Mouse (Mus musculus): ENCODE measurements around the gene Slc25a30. TPM values are rescaled to one million over a fixed set of nuclear protein-coding genes. Genes with fewer than 3 reads are reported as not detected.
A peak's percentile ranks its signal among the peaks of the same experiment; 100 is the strongest.

The Slc25a30 gene
- polyA plus RNA-seq, 1 experiment from 2014 or later: 3.6 TPM

DNA sequence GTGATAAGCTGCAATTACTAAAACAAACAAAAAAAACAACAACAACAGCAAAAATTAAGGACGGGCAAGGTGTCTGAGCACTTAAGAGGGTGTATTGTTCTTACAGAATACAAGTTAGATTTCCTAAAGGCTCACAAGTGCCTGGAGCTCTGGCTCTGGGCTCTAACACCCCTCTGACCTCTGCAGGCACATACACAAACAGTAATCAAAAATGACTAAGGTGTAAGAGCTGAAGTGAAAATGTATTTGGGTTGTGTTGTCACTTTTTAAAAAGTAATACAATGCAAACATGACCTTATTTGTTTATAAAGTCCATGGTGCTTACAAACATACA lies 18.6 kb downstream of the Slc25a30 start:
- Histone ChIP-seq H3K9ac (replicated peaks; ENCODE audit: low read depth) (no peak overlapping the region), H3K4me3 (ENCODE audit: low read depth, low read length) (no peak overlapping the region), H3K36me3 (ENCODE audit: insufficient read depth, low read length) (0 out of 2 replicates have a peak, but pooled peaks cover 3% of the 10 kb centered on the region), H3K27ac (ENCODE audit: low read length) (no peak overlapping the region), H3K4me1 (ENCODE audit: insufficient read depth, low read depth, low read length) (no peaks in the 10 kb centered on the region), H3K9me3 (ENCODE audit: low read length) (no peaks in the 10 kb centered on the region), H3K4me2 (replicated peaks; ENCODE audit: low read depth, low read length) (no peak overlapping the region), H3K27me3 (replicated peaks; ENCODE audit: insufficient read depth, low read length) (no peaks in the 10 kb centered on the region)
- WGBS: 7% methylated on average over 1 of the region's 1 CpGs
- ATAC-seq: no peak
- DNase-seq (ENCODE audit: low spot score): no peak
- no peak for TF ChIP-seq EP300 (IDR thresholded peaks at IDR 0.05)
- no peak for TF ChIP-seq CTCF (IDR thresholded peaks at IDR 0.05)

DNA sequence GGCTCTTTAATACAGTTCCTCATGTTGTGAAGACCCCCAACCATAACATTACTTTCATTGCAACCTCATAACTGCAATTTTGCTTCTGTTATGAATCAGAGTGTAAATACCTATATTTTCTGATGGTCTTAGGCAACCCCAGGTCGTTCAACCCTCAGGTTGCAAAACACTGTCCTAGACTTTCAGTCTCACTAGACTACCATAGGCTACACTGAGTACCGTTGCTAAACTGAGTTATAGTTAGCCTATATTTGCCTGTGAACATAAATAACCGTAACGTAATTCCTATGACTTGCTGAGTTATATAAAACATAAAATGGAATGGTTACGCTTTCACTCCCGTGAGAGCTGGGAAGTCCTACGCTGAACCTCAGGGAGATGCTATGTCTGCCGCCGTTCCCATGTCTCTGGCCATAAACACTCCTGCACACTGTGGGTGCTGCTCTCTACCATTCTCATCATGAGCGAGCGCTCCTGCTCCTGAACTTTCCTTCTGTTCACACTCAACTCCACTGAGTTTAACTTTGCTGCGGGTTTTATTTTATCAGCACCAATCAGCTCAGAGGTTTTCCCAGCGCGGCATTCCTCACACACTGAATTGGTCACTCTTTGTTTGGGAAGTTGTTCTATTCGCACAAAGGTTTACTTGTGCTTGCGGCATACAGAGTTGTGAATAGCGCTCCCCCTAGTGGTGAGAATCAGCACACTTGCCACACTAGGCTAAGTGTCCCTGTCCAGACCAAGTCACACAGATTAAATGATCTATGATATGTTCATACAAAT lies 19.2 kb downstream of the Slc25a30 start:
- H3K9ac ChIP-seq (replicated peaks; ENCODE audit: low read depth): no peak overlapping the region

DNA sequence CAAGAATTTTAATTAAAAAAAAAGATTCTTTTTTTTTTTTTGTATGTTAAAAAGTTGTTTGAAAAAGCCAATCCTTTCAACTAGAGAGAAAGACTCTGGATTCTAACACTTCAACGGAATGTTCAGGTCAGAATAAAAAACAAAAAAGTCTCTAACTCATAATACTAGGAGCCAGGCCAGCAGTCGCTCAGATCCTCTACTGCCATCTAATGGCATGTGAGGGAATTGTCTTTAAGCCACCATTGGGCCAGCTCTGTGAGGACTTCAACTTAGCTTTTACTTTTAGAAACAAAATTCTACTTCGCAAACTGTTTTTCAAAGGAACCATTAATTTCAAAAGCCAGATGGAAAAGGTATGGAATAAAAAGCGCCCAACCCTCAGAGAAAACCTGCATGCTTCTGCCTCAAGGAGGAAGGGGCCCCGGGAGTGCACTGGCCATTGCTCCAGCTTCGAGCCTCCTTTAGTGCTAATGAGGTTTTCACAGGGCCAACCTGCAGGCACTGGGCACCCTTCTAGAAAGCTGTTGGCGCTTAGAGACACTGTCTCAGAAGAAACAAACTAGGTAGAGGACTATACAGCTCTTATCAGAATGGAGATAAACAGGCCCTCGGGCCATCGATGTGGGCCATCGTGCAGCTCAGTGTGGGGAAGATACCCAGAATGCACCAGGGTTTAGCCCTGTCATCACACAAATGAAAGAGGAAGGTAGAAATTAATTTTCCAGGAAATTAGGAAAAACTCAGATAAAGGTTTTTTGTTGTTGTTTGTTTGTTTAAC lies 25.6 kb downstream of the Slc25a30 start:
- ATAC-seq (peak; percentile 57), DNase-seq (ENCODE audit: low spot score) (peak; percentile 73)
- H3K9me3 ChIP-seq (ENCODE audit: low read length): no peaks in the 10 kb centered on the region
- H3K4me1 ChIP-seq (ENCODE audit: insufficient read depth, low read depth, low read length): no peaks in the 10 kb centered on the region
- H3K4me2 ChIP-seq (replicated peaks; ENCODE audit: low read depth, low read length): no peak overlapping the region
- no peak overlapping the region for H3K4me3 ChIP-seq (ENCODE audit: low read depth, low read length)
- WGBS: 56% methylated on average over 10 of the region's 10 CpGs
- H3K36me3 ChIP-seq (ENCODE audit: insufficient read depth, low read length): no peaks in the 10 kb centered on the region
- H3K27me3 ChIP-seq (replicated peaks; ENCODE audit: insufficient read depth, low read length): no peaks in the 10 kb centered on the region
- no peak overlapping the region for H3K9ac ChIP-seq (replicated peaks; ENCODE audit: low read depth)
- TF ChIP-seq CTCF (IDR thresholded peaks at IDR 0.05): peak; percentile 86
- no peak for TF ChIP-seq EP300 (IDR thresholded peaks at IDR 0.05)
- no peak overlapping the region for H3K27ac ChIP-seq (ENCODE audit: low read length)

More for the DNA sequence above, 19.2 kb downstream of the Slc25a30 start:
- H3K27ac ChIP-seq (ENCODE audit: low read length): no peak overlapping the region
- DNase-seq (ENCODE audit: low spot score) (peak; percentile 88), ATAC-seq (peak; percentile 91)
- 42% methylated on average over 17 of the region's 17 CpGs for WGBS
- H3K27me3 ChIP-seq (replicated peaks; ENCODE audit: insufficient read depth, low read length): no peaks in the 10 kb centered on the region
- TF ChIP-seq EP300 (IDR thresholded peaks at IDR 0.05) (no peak), CTCF (IDR thresholded peaks at IDR 0.05) (peak; percentile 94)
- H3K4me2 ChIP-seq (replicated peaks; ENCODE audit: low read depth, low read length): peak overlapping the region; percentile 47
- H3K9me3 ChIP-seq (ENCODE audit: low read length): no peaks in the 10 kb centered on the region
- H3K36me3 ChIP-seq (ENCODE audit: insufficient read depth, low read length): 0 out of 2 replicates have a peak, but pooled peaks cover 3% of the 10 kb centered on the region
- no peaks in the 10 kb centered on the region for H3K4me1 ChIP-seq (ENCODE audit: insufficient read depth, low read depth, low read length)
- no peak overlapping the region for H3K4me3 ChIP-seq (ENCODE audit: low read depth, low read length)

DNA sequence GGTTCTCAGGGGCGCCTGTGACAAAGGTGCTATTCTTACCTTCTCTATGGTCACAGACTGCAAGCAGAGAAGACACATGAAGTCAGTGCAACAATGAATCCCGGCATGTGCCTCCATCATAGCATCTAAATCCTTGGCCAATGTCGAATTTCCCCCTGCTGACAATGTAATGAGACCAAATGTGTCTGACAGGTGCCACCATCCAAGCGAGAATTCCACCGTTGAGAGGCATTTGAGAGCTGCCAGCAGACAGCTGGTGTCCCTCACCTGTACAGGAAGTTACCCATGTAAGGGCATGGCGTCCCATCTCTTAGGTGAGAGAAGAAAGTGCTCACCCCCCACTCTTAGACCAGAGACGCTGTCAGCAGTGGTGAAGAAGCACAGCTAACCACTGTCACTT lies 28.4 kb downstream of the Slc25a30 start:
- Histone ChIP-seq H3K4me2 (replicated peaks; ENCODE audit: low read depth, low read length) (no peak overlapping the region), H3K9ac (replicated peaks; ENCODE audit: low read depth) (no peak overlapping the region), H3K36me3 (ENCODE audit: insufficient read depth, low read length) (no peaks in the 10 kb centered on the region), H3K27ac (ENCODE audit: low read length) (no peak overlapping the region), H3K4me1 (ENCODE audit: insufficient read depth, low read depth, low read length) (peaks cover 1% of the 10 kb centered on the region; the same call in 1 of the 2 replicates), H3K9me3 (ENCODE audit: low read length) (no peaks in the 10 kb centered on the region), H3K27me3 (replicated peaks; ENCODE audit: insufficient read depth, low read length) (no peaks in the 10 kb centered on the region), H3K4me3 (ENCODE audit: low read depth, low read length) (no peak overlapping the region)
- ATAC-seq (no peak), DNase-seq (ENCODE audit: low spot score) (no peak)
- no peak for TF ChIP-seq CTCF (IDR thresholded peaks at IDR 0.05)
- no peak for TF ChIP-seq EP300 (IDR thresholded peaks at IDR 0.05)
- WGBS: 63% methylated on average over 7 of the region's 7 CpGs

DNA sequence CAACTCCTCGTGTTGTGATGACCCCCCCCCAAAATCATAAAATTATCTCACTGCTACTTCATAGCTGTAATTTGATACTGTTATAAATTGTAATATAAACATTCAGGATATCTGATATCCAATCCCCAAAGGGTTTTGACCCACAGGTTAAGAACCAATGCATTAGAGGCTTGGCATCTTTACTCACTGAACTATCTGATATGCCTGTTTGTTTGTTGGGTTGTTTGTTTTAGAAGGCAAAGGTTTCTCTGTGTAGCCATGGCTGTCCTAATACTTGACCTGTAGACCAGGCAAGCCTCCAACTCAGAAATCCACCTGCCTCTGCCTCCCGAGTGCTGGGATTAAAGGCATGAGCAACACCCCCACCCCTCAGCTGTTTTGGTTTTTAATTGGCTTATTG lies 29.0 kb downstream of the Slc25a30 start:
- ATAC-seq (no peak), DNase-seq (ENCODE audit: low spot score) (no peak)
- no peak overlapping the region for H3K27ac ChIP-seq (ENCODE audit: low read length)
- H3K4me2 ChIP-seq (replicated peaks; ENCODE audit: low read depth, low read length): no peak overlapping the region
- no peak overlapping the region for H3K9ac ChIP-seq (replicated peaks; ENCODE audit: low read depth)
- H3K4me1 ChIP-seq (ENCODE audit: insufficient read depth, low read depth, low read length): peaks cover 7% of the 10 kb centered on the region
- 53% methylated on average over 2 of the region's 2 CpGs for WGBS
- H3K4me3 ChIP-seq (ENCODE audit: low read depth, low read length): no peak overlapping the region
- no peaks in the 10 kb centered on the region for H3K9me3 ChIP-seq (ENCODE audit: low read length)
- no peaks in the 10 kb centered on the region for H3K27me3 ChIP-seq (replicated peaks; ENCODE audit: insufficient read depth, low read length)
- no peaks in the 10 kb centered on the region for H3K36me3 ChIP-seq (ENCODE audit: insufficient read depth, low read length)
- TF ChIP-seq EP300 (IDR thresholded peaks at IDR 0.05): no peak

DNA sequence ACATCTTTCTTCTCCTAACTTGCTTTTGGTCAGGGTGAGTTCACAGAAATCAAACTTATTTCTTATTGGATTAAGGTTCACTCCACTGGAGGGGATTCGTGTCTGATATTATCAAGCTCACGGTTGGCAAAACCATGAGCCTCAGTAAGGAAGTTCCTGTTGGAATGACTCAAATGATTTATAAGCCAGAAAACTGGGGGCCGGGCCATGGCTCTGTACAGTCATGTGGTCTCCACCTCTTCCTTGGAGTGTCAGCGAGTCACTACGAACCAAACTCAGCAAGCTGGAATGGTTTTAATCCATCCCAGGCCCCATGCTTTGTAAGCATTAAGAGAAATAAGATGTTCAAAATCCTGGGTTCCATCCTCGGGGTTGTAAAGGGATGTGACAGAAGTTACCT lies 29.9 kb downstream of the Slc25a30 start:
- 78% methylated on average over 6 of the region's 6 CpGs for WGBS

More for the DNA sequence above, 29.9 kb downstream of the Slc25a30 start:
- Histone ChIP-seq H3K27me3 (replicated peaks; ENCODE audit: insufficient read depth, low read length) (no peaks in the 10 kb centered on the region), H3K36me3 (ENCODE audit: insufficient read depth, low read length) (no peaks in the 10 kb centered on the region), H3K9ac (replicated peaks; ENCODE audit: low read depth) (no peak overlapping the region), H3K27ac (ENCODE audit: low read length) (no peak overlapping the region), H3K4me2 (replicated peaks; ENCODE audit: low read depth, low read length) (no peak overlapping the region), H3K4me3 (ENCODE audit: low read depth, low read length) (no peak overlapping the region), H3K9me3 (ENCODE audit: low read length) (no peaks in the 10 kb centered on the region), H3K4me1 (ENCODE audit: insufficient read depth, low read depth, low read length) (peaks cover 11% of the 10 kb centered on the region)
- DNase-seq (ENCODE audit: low spot score): no peak
- ATAC-seq: no peak
- TF ChIP-seq CTCF (IDR thresholded peaks at IDR 0.05): no peak
- TF ChIP-seq EP300 (IDR thresholded peaks at IDR 0.05): no peak

Data from lung, postnatal 0 days (tissue).